Comparison of ENCODE assay signal across 18 mouse cellular contexts in the genomic region with DNA sequence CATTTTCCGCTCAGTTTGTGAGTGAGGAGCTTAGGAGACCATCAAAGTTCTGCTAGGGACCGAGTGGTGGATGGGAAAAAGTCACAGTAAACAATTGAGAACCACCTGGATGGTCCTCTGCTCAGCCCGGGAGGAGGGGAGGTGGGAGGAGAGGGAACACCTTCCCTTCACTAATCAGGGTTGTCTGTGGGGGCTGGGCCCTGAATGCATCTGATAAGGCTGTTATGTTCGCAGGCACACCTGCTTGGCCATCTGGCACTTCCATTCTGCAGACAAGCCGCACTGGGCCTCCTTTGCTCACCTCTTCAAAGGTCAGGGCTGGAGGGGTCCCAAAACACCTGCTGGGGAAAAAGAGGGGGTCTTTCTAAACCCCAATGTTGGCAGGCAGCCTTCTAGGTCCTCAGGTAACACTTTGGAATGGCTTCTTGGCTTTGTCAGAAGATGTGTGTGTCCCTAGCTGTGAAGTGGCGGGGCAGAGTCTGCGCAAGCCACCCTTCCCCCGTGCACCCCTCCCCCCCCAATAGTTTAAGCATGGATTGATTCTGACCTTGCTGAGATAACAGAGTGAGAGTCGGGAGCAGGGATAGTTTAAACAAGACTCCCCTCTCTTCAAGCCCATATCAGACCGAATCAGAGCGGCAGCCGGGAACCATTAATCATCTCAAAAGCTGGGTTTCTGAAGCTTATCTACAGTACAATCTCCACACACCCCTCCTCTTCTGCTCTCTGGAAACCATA. TPM values are rescaled to one million over a fixed set of nuclear protein-coding genes. Genes with fewer than 3 reads are reported as not detected.
DNase-seq lines count a peak whose midpoint lies in the region; ATAC-seq and TF ChIP-seq lines count a peak whose summit lies in the region.
"Had no signal": no experiment of that assay in that cellular context is flagged by ENCODE, and none has a peak within 500 bp of the region (broad histone marks: within the 10 kb centered on the region; RNA-seq: fewer than 3 reads in every experiment).

No protein-coding gene starts in this region.

- 46% methylated on average over 12 of the region's 12 CpGs for WGBS in embryonic facial prominence, embryonic 14.5 days
- 60% methylated on average over 12 of the region's 12 CpGs for WGBS in embryonic facial prominence, embryonic 10.5 days
- 49% methylated on average over 12 of the region's 12 CpGs for WGBS in liver, embryonic 12.5 days (ENCODE audit: insufficient replicate concordance)
- 32% methylated on average over 12 of the region's 12 CpGs for WGBS in intestine, postnatal 0 days

- no peak for TF ChIP-seq CTCF in intestine, postnatal 0 days (IDR thresholded peaks at IDR 0.05; ENCODE audit: low read depth)

- H3K9me3 ChIP-seq in embryonic facial prominence, embryonic 14.5 days (ENCODE audit: control insufficient read depth, low read length), result no peaks in the 10 kb centered on the region
- H3K9me3 ChIP-seq in embryonic facial prominence, embryonic 10.5 days, result no peaks in the 10 kb centered on the region
- no peaks in the 10 kb centered on the region for H3K9me3 ChIP-seq in liver, embryonic 12.5 days (replicated peaks)
- H3K9me3 ChIP-seq in intestine, postnatal 0 days (ENCODE audit: control insufficient read depth), result no peaks in the 10 kb centered on the region
- H3K9me3 ChIP-seq: embryonic facial prominence, embryonic 13.5 days; hindbrain, embryonic 13.5 days; midbrain, embryonic 13.5 days had no signal

- no peak overlapping the region for H3K4me3 ChIP-seq in embryonic facial prominence, embryonic 14.5 days (ENCODE audit: low read depth, low read length)
- no peak overlapping the region for H3K4me3 ChIP-seq in embryonic facial prominence, embryonic 10.5 days
- no peak overlapping the region for H3K4me3 ChIP-seq in liver, embryonic 12.5 days
- no peak overlapping the region for H3K4me3 ChIP-seq in intestine, postnatal 0 days (ENCODE audit: low read depth, low read length)
- H3K4me3 ChIP-seq: embryonic facial prominence, embryonic 13.5 days; heart, adult 2 months; hindbrain, embryonic 13.5 days; midbrain, embryonic 13.5 days had no signal

- no peak overlapping the region for H3K4me2 ChIP-seq in embryonic facial prominence, embryonic 14.5 days (ENCODE audit: low read depth, low read length)
- no peak overlapping the region for H3K4me2 ChIP-seq in liver, embryonic 12.5 days
- no peak overlapping the region for H3K4me2 ChIP-seq in intestine, postnatal 0 days (replicated peaks; ENCODE audit: low read depth)
- H3K4me2 ChIP-seq: embryonic facial prominence, embryonic 13.5 days; hindbrain, embryonic 13.5 days; midbrain, embryonic 13.5 days had no signal

- DNase-seq in embryonic facial prominence, embryonic 14.5 days (ENCODE audit: low spot score), result peak; percentile 24
- DNase-seq in embryonic facial prominence, embryonic 10.5 days (ENCODE audit: low spot score), result no peak
- no peak for DNase-seq in liver
- peak; percentile 72 to 85 for DNase-seq in thymus, postnatal 36 days
- no peak for DNase-seq in retina, postnatal 1 day
- DNase-seq in cerebellum, adult 11-12 months, result no peak
- DNase-seq: forebrain, postnatal 0 days; heart, adult 2 months; kidney, adult 18-20 months; kidney, postnatal 4 days; right cerebral cortex, postnatal 4 days had no signal

- no peaks in the 10 kb centered on the region for H3K4me1 ChIP-seq in embryonic facial prominence, embryonic 14.5 days (ENCODE audit: control insufficient read depth, insufficient read depth, low read length)
- H3K4me1 ChIP-seq in embryonic facial prominence, embryonic 10.5 days, result peaks cover 10% of the 10 kb centered on the region; the same call in 1 of the 2 replicates
- peaks cover 21% of the 10 kb centered on the region; the same call in 1 of the 2 replicates for H3K4me1 ChIP-seq in liver, embryonic 12.5 days
- 0 out of 2 replicates have a peak, but pooled peaks cover 5% of the 10 kb centered on the region for H3K4me1 ChIP-seq in intestine, postnatal 0 days (replicated peaks; ENCODE audit: control insufficient read depth, insufficient read depth, low read length)
- H3K4me1 ChIP-seq: embryonic facial prominence, embryonic 13.5 days had no signal

- no peak overlapping the region for H3K27ac ChIP-seq in embryonic facial prominence, embryonic 14.5 days (replicated peaks; ENCODE audit: low read depth, low read length)
- H3K27ac ChIP-seq in embryonic facial prominence, embryonic 10.5 days (replicated peaks), result no peak overlapping the region
- 0 out of 2 replicates have a peak overlapping the region, but pooled peaks have one; percentile 2 for H3K27ac ChIP-seq in liver, embryonic 12.5 days
- H3K27ac ChIP-seq in intestine, postnatal 0 days (ENCODE audit: low read depth, low read length), result no peak overlapping the region
- H3K27ac ChIP-seq: embryonic facial prominence, embryonic 13.5 days; heart, adult 2 months; hindbrain, embryonic 13.5 days; midbrain, embryonic 13.5 days had no signal

- H3K36me3 ChIP-seq in embryonic facial prominence, embryonic 14.5 days (ENCODE audit: control insufficient read depth, insufficient read depth, low read length), result no peaks in the 10 kb centered on the region
- no peaks in the 10 kb centered on the region for H3K36me3 ChIP-seq in embryonic facial prominence, embryonic 10.5 days (replicated peaks)
- H3K36me3 ChIP-seq in liver, embryonic 12.5 days, result no peaks in the 10 kb centered on the region
- no peaks in the 10 kb centered on the region for H3K36me3 ChIP-seq in intestine, postnatal 0 days (ENCODE audit: control insufficient read depth, insufficient read depth)
- H3K36me3 ChIP-seq: embryonic facial prominence, embryonic 13.5 days; hindbrain, embryonic 13.5 days; midbrain, embryonic 13.5 days had no signal

- no peak overlapping the region for H3K9ac ChIP-seq in embryonic facial prominence, embryonic 14.5 days (ENCODE audit: low read depth, low read length)
- no peak overlapping the region for H3K9ac ChIP-seq in liver, embryonic 12.5 days
- H3K9ac ChIP-seq in intestine, postnatal 0 days (ENCODE audit: low read depth, low read length), result no peak overlapping the region
- H3K9ac ChIP-seq: embryonic facial prominence, embryonic 13.5 days; forebrain, postnatal 0 days; hindbrain, embryonic 13.5 days; midbrain, embryonic 13.5 days had no signal

- peak; percentile 44; the same call in 1 of the 2 replicates for ATAC-seq in embryonic facial prominence, embryonic 14.5 days (ENCODE audit: low read depth)
- no peak; the same call in 1 of the 2 replicates for ATAC-seq in liver, embryonic 12.5 days
- ATAC-seq in intestine, postnatal 0 days, result 0 out of 2 replicates have a peak, but pooled peaks have one; percentile 20
- ATAC-seq: activated CD4-positive, CD25-positive, alpha-beta regulatory T cell, adult 4 months; forebrain, postnatal 0 days; midbrain, embryonic 13.5 days; Patski had no signal

- H3K27me3 ChIP-seq in embryonic facial prominence, embryonic 14.5 days (replicated peaks; ENCODE audit: control insufficient read depth, insufficient read depth, low read length), result no peaks in the 10 kb centered on the region
- no peaks in the 10 kb centered on the region for H3K27me3 ChIP-seq in embryonic facial prominence, embryonic 10.5 days (replicated peaks; ENCODE audit: low read depth, poor library complexity, severe bottlenecking)
- no peaks in the 10 kb centered on the region for H3K27me3 ChIP-seq in liver, embryonic 12.5 days (replicated peaks)
- no peaks in the 10 kb centered on the region for H3K27me3 ChIP-seq in intestine, postnatal 0 days (replicated peaks; ENCODE audit: control insufficient read depth, insufficient read depth, low read length)
- H3K27me3 ChIP-seq: embryonic facial prominence, embryonic 13.5 days; hindbrain, embryonic 13.5 days; midbrain, embryonic 13.5 days had no signal

RNA-seq across cellular contexts. Expression of a gene that starts 18.3 kb away (rescaled TPM):
- 15.6 and 17.7 TPM in 2 replicates for polyA plus RNA-seq in embryonic facial prominence, embryonic 14.5 days (2014; fragmentation: Nextera tagmentation; extraction: Ambion mirVana)
- polyA plus RNA-seq in embryonic facial prominence, embryonic 10.5 days (2016; fragmentation: Nextera tagmentation; extraction: Ambion mirVana), result 20.9 and 23.0 TPM in 2 replicates
- polyA plus RNA-seq in liver, embryonic 12.5 days (2016; fragmentation: Nextera tagmentation; extraction: Ambion mirVana), result 13.6 and 13.7 TPM in 2 replicates
- 10.1 and 11.2 TPM in 2 replicates for polyA plus RNA-seq in intestine, postnatal 0 days (2015; fragmentation: Nextera tagmentation; extraction: Ambion mirVana)

RNA-seq across cellular contexts. Expression of a gene that starts 30.3 kb away (rescaled TPM):
- 31.8 and 32.7 TPM in 2 replicates for polyA plus RNA-seq in embryonic facial prominence, embryonic 14.5 days (2014; fragmentation: Nextera tagmentation; extraction: Ambion mirVana)
- 66.2 and 70.1 TPM in 2 replicates for polyA plus RNA-seq in embryonic facial prominence, embryonic 10.5 days (2016; fragmentation: Nextera tagmentation; extraction: Ambion mirVana)
- polyA plus RNA-seq in liver, embryonic 12.5 days (2016; fragmentation: Nextera tagmentation; extraction: Ambion mirVana), result 36.5 and 38.3 TPM in 2 replicates
- 19.7 and 20.6 TPM in 2 replicates for polyA plus RNA-seq in intestine, postnatal 0 days (2015; fragmentation: Nextera tagmentation; extraction: Ambion mirVana)

RNA-seq across cellular contexts. Expression of a gene that starts 47.8 kb away (rescaled TPM):
- polyA plus RNA-seq in embryonic facial prominence, embryonic 14.5 days (2014; fragmentation: Nextera tagmentation; extraction: Ambion mirVana), result 3.4 and 5.1 TPM in 2 replicates
- polyA plus RNA-seq in embryonic facial prominence, embryonic 10.5 days (2016; fragmentation: Nextera tagmentation; extraction: Ambion mirVana), result 0.40 and 0.55 TPM in 2 replicates
- 7.7 and 9.2 TPM in 2 replicates for polyA plus RNA-seq in liver, embryonic 12.5 days (2016; fragmentation: Nextera tagmentation; extraction: Ambion mirVana)
- 4.3 and 4.9 TPM in 2 replicates for polyA plus RNA-seq in intestine, postnatal 0 days (2015; fragmentation: Nextera tagmentation; extraction: Ambion mirVana)

Comparison
In these comparisons a context has a peak if more than half of its experiments do, and no peak if none do; other contexts are left out.
1. DNase-seq: peak in embryonic facial prominence, embryonic 14.5 days (single experiment) and thymus, postnatal 36 days (2 of 2); none in embryonic facial prominence, embryonic 10.5 days (single experiment), liver (single experiment), retina, postnatal 1 day (single experiment) and cerebellum, adult 11-12 months (single experiment).